Mouse (Mus musculus) Patski (cell line): ENCODE results near the gene Pdzd11. TPM values are rescaled to one million over a fixed set of nuclear protein-coding genes. Genes with fewer than 3 reads are reported as not detected.

ENCODE experiments used
- ATAC-seq: fragments of 100-300 bp; one replicate; pipeline ENCODE4 v1.8.0; 2021
- CTCF ChIA-PET: fragments of 350-600 bp; sonication (Branson Sonifier 250); formaldehyde crosslinking; loops from one replicate; lab custom pipeline; 2022; ENCODE audit warnings: inconsistent platforms; lab: Charles Lee
- POLR2A ChIA-PET: fragments of 350-600 bp; sonication (Branson Sonifier 250); formaldehyde crosslinking; loops from one replicate; lab custom pipeline; 2022; ENCODE audit warnings: antibody characterized with exemption, inconsistent platforms; lab: Charles Lee
- DNase-seq: peaks from one replicate; pipeline ENCODE4 v3.0.0-alpha.2; 2011; ENCODE audit warnings: low read depth, low spot score
- H3K27me3 ChIP-seq: fragments of 371-371 bp; one replicate; pipeline ENCODE4 v1.5.1; 2021
- CTCF ChIP-seq: fragments of 100-300 bp; IDR thresholded peaks from one replicate; pipeline ENCODE4 v1.5.1; 2021
- in situ Hi-C: fragments of 300-500 bp; cut with MboI; formaldehyde crosslinking; loops from 3 replicates; pipeline ENCODE4 v1.11.1; 2018; ENCODE audit warnings: low pct_unique_long_range_greater_than_20kb, mixed read lengths
- polyA plus RNA-seq: library from polyadenylated mRNA; unstranded; gene quantifications from one replicate; pipeline ENCODE4 v1.2.3, GENCODE M21; 2021

Pdzd11 gene
- 75.2 TPM for polyA plus RNA-seq

DNA sequence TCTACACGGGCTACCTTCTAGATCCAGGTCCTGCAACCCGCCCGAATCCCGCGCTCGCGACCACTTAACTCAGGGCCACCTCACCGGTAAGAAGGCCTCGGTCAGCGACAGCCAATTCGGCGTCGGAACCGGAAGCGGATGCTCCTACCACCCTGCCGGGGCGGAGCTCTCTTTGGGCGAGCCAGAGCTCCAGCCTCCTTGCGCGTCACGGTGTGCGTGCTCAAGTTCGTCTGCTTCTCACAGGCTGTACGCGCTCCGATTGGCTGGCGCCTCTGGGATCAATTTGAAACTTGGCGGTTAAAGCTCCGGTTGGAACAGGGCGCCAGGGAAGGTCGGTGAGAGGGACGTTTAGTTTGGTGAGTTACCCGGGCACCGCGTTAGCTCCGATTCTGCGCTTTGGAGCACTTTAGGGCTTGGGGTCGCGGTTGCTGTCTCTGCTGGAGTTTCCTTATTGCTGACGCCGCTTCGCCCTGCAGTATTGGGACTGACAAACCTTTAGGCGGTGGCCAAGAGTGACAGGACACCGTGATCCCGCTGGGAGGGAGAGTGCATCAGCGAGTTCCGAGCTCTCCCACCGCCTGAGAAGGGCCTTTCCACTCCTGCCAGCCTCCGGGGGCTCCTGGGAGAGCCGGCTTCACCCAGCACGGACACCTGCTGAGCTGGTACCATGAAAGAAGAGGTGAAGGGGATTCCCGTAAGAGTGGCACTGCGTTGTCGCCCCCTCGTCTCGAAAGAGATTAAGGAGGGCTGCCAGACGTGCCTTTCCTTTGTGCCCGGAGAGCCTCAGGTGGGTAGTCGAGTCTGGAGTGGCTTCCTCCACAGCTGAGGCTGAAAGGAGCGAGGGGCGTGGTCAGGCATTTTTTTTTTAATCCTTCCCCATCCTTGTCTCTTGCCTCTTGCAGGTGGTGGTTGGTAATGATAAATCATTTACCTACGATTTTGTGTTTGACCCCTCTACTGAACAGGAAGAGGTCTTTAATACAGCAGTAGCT is at the start of gene Pdzd11:
Pdzd11 (minus strand) TSS at position 767 of the 992 bp plus-strand sequence.
- CTCF ChIA-PET: no interaction called here
- TF ChIP-seq CTCF: no peak
- POLR2A ChIA-PET: interaction anchor here (0.6 kb wide), 1 partner anchor 1214 kb away, joined by 3 read pairs; no protein-coding TSS in a partner anchor
- DNase-seq (peak; percentile 38), ATAC-seq (peak; percentile 89)
- in situ Hi-C loops: loop anchor here (10.0 kb wide), 1 partner anchor 109 kb away; no protein-coding TSS in a partner anchor
- H3K27me3 ChIP-seq: peaks cover 7% of the 10 kb centered on the region

DNA sequence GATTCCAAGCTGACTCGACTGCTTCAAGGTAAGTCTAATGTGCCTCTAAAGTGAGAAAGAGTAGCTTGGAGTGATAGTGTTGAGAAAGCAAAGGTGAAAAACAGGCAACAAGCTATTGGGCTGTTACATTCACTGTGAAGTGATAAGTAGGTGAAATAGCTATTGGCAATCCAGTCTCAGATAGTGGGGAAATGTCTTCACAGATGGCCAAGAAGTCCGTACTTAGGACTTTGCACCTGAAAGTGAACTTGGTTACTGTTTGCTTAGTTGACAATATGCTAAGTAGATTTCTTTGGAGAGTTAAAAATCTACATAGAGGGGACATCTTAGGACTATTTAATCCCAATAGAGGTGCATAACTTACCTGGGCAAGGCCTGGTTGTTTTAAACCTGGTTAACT is 38.5 kb upstream of the Pdzd11 start:
- CTCF ChIA-PET: no interaction called here
- ATAC-seq (no peak), DNase-seq (no peak)
- peaks cover 27% of the 10 kb centered on the region for H3K27me3 ChIP-seq
- POLR2A ChIA-PET: no interaction called here
- in situ Hi-C loops: no loop called here
- TF ChIP-seq CTCF: no peak

DNA sequence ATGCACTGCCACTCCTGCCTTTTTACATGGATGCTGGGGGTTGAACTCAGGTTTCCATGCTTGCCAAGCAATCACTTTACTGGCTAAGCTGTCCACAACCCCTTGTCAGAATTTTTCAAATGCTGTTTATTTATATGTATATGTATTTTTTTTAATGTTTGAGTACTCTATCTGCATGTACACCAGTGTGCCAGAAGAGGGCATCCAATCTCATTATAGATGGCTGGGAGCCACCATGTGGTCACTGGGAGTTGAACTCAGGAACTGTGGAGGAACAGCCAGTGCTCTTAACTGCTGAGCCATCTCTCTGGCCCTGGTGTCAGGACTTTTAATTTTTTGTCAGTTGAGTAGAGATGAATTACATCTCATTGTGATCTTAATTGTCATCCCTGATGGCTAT is 26.5 kb upstream of the Pdzd11 start:
- peaks cover 22% of the 10 kb centered on the region for H3K27me3 ChIP-seq
- ATAC-seq (no peak), DNase-seq (no peak)
- peak; percentile 42 for TF ChIP-seq CTCF
- CTCF ChIA-PET: interaction anchor here (0.9 to 1.4 kb wide), 3 partner anchors 16 to 86 kb away, joined by 3 to 4 read pairs (median 3); no protein-coding TSS in a partner anchor
- in situ Hi-C loops: no loop called here
- POLR2A ChIA-PET: interaction anchor here (0.6 kb wide), 1 partner anchor 70 kb away, joined by 3 read pairs; no protein-coding TSS in a partner anchor

DNA sequence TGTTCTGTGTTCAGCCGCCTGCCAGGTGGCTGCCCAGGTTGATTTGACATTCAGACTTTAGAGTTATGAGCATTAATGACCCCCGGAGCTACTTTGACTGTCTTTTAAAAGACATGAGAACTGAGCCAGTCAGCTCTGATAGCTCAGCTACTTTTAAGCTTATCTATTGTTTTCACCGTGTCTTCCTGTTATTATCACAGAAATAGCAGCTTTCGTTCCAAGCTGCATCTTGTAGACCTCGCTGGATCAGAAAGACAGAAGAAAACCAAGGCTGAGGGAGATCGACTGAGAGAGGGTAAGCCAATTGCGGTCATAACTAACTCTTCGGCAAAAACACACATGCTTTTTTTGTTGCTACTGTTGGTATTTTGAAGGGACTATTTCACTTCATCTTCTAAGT is 12.1 kb upstream of the Pdzd11 start:
- no peak for DNase-seq
- in situ Hi-C loops: no loop called here
- ATAC-seq: no peak
- CTCF ChIA-PET: no interaction called here
- H3K27me3 ChIP-seq: peaks cover 10% of the 10 kb centered on the region
- TF ChIP-seq CTCF: no peak
- POLR2A ChIA-PET: no interaction called here

DNA sequence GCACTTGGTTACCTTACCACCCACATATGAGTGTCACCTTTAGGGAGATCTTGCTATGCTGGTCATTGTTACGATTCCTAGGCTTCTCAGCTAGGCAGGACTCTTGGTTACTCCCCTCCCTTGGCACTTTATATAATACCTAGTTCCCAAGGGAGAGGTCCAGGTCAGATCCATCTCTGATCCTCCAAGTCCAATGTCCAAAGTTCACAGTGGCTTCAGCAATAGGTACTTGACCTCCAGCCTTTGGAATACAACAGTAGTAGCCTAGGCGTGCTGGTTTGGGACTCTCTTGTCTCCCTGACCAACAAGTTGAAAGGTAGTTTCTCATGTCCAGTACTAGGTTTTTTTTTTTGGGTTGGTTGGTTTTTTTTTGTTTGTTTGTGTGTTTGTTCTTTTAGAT is 2.7 kb upstream of the Pdzd11 start:
- TF ChIP-seq CTCF: no peak
- in situ Hi-C loops: loop anchor here (10.0 kb wide), 1 partner anchor 106 kb away; no protein-coding TSS in a partner anchor
- no peak for ATAC-seq
- no peak for DNase-seq
- peaks cover 8% of the 10 kb centered on the region for H3K27me3 ChIP-seq
- ChIA-PET POLR2A (no interaction called here), CTCF (no interaction called here)

DNA sequence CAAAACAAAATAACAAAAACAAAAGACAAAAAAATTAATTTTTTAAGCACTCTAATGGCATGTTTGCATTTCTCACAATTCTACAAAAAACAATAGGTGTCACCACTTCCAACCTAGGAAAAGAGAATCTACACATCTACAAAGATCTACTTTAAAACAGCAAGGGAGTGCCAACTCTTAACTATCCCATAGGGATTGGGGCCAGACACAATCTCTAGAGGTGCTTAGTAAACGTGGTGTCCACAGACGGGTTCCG is 894 bp downstream of the Pdzd11 start, which contains the start of gene Kif4:
Kif4 (plus strand) TSS at position 192 of the 256 bp plus-strand sequence.
- peaks cover 7% of the 10 kb centered on the region for H3K27me3 ChIP-seq
- POLR2A ChIA-PET: no interaction called here
- no peak for ATAC-seq
- CTCF ChIA-PET: no interaction called here
- DNase-seq: no peak
- in situ Hi-C loops: loop anchor here (10.0 kb wide), 1 partner anchor 109 kb away; no protein-coding TSS in a partner anchor
- TF ChIP-seq CTCF: no peak

DNA sequence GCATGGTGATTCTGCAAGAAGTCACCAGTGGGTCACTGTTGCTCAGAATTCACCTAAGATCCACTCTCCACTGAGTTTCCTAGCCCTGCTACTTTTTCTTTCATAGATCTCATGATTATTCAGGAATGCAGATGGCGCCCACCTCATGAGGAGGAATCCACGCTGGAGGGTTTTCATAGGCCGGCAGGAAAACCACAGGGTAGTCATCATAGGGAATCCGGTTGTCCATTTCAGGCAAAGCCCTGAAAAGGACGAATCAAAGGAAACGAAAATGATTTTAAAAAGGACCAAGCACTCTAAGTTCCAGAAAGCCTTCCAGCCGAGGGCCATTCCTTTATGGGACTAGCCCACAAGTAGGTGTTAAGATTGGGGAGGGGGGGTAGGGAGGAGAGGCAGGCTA is 1.2 kb downstream of the Pdzd11 start:
- peak; percentile 37 for ATAC-seq
- CTCF ChIA-PET: no interaction called here
- POLR2A ChIA-PET: no interaction called here
- no peak for TF ChIP-seq CTCF
- in situ Hi-C loops: loop anchor here (10.0 kb wide), 1 partner anchor 110 kb away; no protein-coding TSS in a partner anchor
- peaks cover 7% of the 10 kb centered on the region for H3K27me3 ChIP-seq
- DNase-seq: no peak

DNA sequence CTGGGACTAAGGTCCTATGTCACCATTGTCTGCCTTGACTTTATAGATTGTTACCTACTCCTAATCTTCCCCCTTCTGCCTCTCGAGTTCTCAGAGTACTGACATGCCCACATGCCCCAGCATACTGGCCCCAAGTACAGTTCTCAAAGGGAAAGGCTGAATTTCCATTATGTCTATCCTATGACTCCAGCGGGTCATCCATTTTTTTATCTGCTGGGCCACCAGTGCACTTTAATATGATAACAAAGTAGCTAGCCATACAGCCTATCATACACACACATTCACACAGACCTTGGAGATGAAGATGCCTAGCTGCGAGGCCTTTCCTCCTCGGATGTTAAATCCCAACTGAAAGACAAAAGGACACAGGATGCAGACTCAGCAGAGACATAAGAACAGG is 2.1 kb downstream of the Pdzd11 start:
- ChIA-PET CTCF (no interaction called here), POLR2A (no interaction called here)
- DNase-seq (no peak), ATAC-seq (no peak)
- in situ Hi-C loops: loop anchor here (10.0 kb wide), 1 partner anchor 111 kb away; no protein-coding TSS in a partner anchor
- H3K27me3 ChIP-seq: peaks cover 12% of the 10 kb centered on the region
- no peak for TF ChIP-seq CTCF

DNA sequence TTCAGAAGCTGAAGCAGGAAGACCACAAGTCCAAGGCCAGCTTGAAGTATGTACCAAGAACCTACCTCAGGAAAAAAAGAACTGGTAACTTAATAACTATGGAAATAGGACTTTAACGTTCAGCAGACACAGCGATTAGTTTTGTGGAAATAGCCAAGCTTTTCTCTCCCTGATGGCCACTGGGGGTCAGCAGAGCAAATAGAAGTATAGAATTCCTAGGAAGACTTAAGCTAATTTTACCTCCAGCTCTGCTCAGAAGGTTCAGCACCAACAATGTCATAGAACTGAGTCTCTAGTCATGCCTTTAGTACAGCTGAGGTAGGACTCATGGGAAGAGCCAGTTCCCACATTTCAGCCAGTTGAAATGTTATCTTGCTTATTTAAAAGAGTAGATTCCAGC is 5.0 kb downstream of the Pdzd11 start:
- peaks cover 12% of the 10 kb centered on the region for H3K27me3 ChIP-seq
- no peak for DNase-seq
- CTCF ChIA-PET: interaction anchor here (1.4 to 1.5 kb wide), 2 partner anchors 8 to 23 kb away, joined by 3 read pairs; no protein-coding TSS in a partner anchor
- in situ Hi-C loops: loop anchor here (10.0 kb wide), 1 partner anchor 113 kb away; no protein-coding TSS in a partner anchor
- TF ChIP-seq CTCF: no peak
- POLR2A ChIA-PET: no interaction called here
- no peak for ATAC-seq

DNA sequence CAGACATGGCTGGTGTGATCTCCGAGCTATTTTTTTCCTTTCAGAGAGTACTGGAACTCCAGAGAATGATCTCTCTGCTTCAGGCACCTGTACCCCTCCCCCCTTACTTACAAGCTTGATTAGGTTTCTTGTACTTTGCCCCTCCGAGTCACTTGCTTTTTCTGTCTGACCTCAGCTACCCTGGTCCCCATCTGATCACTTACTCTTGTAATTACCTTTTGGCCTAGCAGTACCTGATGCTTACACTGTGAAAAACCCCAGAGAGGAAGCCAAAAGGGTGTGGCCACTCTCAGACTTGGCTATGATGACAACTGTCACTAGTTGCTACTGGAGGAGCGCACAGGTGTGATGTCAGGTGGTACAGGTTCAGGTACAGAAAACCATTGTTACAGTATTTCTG is 7.9 kb downstream of the Pdzd11 start:
- ATAC-seq (no peak), DNase-seq (no peak)
- TF ChIP-seq CTCF: no peak
- H3K27me3 ChIP-seq: peaks cover 8% of the 10 kb centered on the region
- in situ Hi-C loops: no loop called here
- CTCF ChIA-PET: interaction anchor here (0.6 to 1.2 kb wide), 3 partner anchors 9 to 16 kb away, joined by 3 read pairs; no protein-coding TSS in a partner anchor
- POLR2A ChIA-PET: no interaction called here

DNA sequence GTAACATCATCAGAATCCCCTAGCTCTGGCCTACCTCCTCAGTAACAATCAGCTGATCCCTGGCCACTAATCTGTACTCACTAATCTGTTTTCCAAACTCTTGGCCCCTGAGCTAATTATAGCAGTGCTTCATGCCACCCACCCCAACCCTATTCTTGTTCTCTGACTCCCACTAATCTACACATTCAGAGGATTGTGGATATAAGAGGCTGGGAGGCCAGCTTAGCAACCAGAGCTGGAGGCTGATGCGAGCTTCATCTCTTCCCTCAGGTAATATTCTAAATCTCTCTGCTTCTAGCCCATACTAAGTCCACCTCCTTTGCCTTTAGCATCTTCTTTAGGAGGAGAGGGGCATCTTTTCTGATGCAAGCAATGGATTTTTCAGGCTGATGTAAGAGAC is 21.1 kb downstream of the Pdzd11 start, which contains the start of gene Arr3:
Arr3 (plus strand) TSS at position 184 of the 400 bp plus-strand sequence.
- in situ Hi-C loops: no loop called here
- peaks cover 39% of the 10 kb centered on the region for H3K27me3 ChIP-seq
- POLR2A ChIA-PET: no interaction called here
- TF ChIP-seq CTCF: no peak
- ATAC-seq (no peak), DNase-seq (no peak)
- CTCF ChIA-PET: no interaction called here
